Mouse (Mus musculus): ENCODE results near the gene Apoc1. TPM values are rescaled to one million over a fixed set of nuclear protein-coding genes. Genes with fewer than 3 reads are reported as not detected.

Apoc1 gene
- total RNA-seq (2023): not detected

DNA sequence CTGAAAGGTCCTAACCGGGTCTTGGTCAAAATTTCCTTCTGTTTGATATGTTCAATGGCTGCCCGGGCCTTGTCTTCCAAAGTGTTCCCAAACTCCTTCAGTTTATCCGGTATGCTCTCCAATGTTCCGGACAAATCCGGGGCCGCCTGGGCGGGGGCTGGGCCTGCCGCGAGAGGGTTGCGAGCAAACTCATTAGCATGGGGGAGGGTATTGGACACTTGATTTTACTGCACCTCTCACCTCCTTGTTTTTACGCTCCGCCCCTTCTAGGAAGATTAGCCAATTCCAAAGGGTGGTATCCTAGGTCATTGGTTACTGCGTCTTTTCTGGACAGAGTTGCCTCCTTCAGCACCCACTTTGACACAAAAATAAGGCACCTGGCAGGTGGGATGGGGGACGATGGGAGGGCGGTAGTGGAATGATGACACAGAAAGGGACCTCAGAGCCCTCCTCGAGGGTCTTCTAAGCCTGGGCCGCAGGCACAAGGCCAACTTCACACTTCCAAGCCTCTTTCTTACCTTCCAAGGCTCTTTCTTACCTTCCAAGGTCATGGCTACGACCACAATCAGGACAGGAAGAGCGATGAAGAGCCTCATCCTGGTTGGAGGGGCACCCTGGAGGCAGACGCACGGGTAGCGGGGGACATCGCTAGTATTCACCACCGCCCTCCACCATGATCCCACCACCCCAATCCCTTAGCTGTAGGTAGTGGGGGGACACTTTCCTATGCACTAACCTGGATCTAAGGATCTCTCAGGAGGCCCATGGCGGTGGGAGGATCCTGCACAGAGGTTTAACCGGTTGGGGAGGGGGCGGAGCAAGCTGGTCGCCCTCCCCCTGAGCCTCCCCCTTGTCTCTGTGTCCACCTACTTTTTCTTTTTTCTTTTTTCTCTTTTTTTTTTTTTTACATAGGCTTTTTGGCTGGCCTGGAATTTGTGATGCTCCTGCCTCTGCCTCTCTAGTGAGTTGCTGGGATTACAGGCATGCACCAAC is at the start of gene Apoc1:
TSS of gene Apoc1 (minus strand) at position 788 of the 993 bp plus-strand sequence.

DNA sequence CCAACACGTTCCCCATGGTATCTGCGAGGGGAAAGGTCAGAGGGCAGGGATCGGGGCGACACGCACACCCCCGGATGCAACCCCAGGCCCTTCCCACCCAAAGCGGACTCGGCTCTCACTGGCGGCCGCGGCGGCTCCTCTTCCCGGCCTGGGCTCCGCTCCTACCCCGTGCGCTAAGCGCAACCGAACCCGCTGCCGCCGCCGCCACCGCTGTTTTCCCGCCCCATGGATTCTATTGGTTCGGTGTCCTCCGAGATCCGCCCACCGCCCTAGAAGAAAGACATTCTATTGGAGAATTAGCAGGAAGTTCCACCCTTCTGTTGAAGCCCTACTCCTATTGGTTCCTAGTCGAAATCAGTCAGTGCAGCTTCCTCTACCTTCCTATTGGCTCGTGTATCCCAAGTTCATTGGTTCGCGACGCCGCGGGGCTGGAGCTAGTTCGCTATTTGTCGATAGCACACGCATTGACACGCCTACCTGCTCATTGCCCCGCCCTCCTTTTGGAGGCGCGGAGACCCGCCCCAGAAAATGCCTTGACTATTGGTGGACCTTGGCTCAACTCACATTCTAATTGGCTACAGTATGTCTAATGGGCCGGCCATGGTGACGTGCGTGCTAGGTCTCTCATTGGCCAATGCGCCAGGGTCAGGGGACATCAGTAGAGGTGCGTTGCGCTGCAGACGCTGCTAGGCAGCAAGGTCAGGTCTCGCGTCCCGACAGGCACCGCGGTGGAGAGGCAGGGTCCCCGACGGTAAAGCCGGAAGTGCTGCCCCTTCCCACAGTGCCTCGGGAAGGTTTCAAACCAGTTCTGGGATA is 23.0 kb upstream of the Apoc1 start, which contains the start of gene Tomm40:
TSS of gene Tomm40 (minus strand) at position 200 of the 816 bp plus-strand sequence.

DNA sequence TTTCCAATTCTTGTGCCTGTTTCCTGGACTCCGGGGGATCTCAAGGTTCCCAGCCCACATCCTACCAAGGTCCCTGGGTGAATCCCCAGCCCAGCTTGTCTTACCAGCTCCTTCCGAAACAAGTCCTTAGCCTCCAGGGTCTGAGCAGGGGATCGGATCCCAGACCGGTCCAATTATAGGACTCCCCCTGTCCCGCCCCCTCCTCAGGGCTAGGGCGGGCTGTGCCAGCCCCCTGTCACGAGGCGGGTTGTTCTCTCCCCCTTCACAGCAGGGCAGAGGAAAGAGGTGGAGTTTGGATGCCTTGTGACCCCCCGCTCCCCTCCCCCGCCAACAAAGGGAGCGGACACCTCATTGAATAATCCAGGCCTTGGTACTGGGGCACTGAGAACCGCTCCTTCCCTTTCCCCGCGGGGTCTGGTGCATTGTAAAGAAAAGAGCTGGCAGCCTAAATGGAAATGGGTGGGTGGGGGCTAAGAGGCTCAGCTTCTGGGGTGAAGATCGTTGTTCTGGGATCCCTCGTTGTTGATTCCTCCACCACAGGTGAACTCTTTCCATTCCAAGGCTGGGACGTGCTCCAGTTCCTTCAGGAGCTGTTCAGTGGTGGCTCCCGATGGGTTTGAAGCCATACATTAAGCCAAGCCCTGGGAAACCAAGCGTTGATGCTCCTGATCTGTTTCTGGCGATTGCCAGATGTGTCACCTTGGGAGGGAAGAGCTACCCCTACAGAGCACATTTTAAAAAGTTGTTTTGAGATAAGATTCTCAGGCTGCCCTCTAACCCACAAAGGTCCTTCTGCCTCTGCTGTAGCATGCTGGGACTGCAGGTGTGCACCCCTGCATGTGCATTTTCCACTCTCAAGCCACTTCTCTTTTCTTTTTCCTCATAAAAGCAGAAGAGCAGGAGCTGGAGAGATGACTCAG is 6.7 kb upstream of the Apoc1 start, which contains the start of gene Apoe:
TSS of gene Apoe (minus strand) at position 282 of the 920 bp plus-strand sequence.

DNA sequence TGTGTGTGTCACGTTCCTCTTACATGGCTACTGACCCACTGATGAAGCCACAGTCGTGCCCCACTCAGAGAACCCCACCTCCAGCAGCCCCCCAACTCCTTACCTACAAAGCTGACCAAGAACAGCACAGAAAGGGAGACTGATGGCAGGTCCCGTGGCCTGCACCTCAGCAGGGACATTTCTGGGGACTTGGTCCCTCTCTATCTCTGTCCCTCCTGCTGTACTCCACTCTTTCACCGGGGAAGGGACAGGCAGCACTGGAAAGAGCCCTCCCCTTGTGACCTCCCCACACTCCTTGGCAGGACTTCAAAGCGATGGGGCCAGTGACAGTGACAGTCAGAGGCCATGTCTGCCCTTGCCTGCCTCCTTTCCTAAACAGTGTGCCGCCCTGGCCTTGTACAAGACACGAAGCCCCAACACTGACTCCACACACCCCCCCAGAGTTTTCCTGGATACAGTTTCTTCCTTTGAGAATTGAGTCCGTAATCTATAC is 11.2 kb downstream of the Apoc1 start, which contains the start of the genes Gm44805 and Apoc4:
TSS of gene Gm44805 (minus strand) at position 222 of the 493 bp plus-strand sequence.
TSS of gene Apoc4 (minus strand) at position 278 of the 493 bp plus-strand sequence.

DNA sequence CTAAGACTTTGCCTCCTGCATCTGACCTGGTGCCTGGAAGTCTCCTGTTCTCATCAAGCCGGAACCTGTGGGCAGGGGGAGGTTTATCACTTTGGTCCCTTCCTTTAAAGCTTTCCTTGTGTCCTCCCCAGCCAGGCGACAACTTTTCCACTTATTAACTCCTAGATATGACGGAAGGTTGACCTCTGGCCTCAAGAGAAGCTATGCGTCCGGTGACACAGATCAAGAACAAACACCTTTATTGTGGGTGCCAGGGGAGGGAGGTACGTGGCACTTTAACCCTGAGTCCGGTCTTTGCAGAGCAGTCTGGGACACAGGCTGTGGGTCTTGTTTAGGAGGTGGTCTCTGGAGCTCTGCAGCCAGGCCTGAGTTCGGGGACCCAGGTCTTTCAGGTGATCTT is 14.6 kb downstream of the Apoc1 start, which contains the start of gene Apoc2:
TSS of gene Apoc2 (minus strand) at position 70 of the 400 bp plus-strand sequence.

DNA sequence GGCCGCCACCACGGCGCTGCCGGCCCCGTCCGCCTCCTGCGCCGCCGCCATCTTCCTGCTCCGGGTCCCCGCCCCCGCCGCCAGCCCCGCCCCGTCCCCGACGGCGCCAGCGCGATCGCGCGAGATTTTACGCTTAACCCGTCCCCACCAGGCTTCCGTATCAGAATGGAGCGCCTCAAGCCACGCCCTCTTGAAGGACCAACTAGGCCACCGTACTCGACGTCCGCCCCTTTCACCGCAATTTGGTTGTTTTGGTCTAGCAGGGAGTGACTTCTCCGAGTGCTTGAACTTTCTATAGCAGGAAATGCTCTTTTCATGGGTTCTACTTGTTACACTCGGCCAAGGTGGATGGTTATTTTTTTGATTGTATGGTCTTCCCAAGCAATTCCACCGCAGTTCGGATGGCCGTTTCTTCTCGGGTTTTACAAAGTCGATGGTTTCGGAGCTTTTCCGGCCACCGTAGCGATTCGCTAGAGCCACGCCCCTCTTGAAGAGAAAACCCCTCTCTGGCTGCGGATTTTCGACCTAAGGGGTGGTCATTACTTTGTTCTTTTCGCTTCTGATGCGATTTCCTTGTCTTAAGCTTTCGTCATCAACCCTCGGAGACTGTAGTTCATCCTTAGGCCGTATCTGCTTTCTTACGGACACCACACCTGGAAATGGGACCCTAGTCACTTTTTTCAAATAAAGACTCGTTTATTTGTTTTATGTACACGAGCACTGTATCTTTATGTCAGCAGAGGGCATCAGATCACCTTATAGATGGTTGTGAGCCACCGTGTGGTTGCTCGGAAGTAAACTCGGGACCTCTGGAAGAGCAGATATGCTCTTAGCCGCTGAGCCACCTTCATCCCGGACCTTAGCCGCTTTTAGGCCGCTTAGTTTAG is 27.3 kb downstream of the Apoc1 start, which contains the start of gene Clptm1:
TSS of gene Clptm1 (minus strand) at position 79 of the 887 bp plus-strand sequence.

Other genes with a start within 250 kb of the Apoc1 start
- 10 to 100 TPM; 29.5 to 30.7 TPM for gene Mark4, start 233.8 kb downstream of the Apoc1 start, total RNA-seq (2023)
- gene Exoc3l2, start 229.3 kb downstream of the Apoc1 start, total RNA-seq (2023): not detected
- gene Bloc1s3, start 184.3 kb downstream of the Apoc1 start, total RNA-seq (2023): 1 to 10 TPM; 5.8 to 6.5 TPM
- gene Trappc6a, start 184.3 kb downstream of the Apoc1 start, total RNA-seq (2023): 10 to 100 TPM; 30.2 to 34.6 TPM
- under 1 TPM; 0.55 to 0.62 TPM for gene Nkpd1, start 174.8 kb downstream of the Apoc1 start, total RNA-seq (2023)
- 10 to 100 TPM; 58.2 to 64.2 TPM for gene Ppp1r37, start 129.6 kb downstream of the Apoc1 start, total RNA-seq (2023)
- gene Zfp296, start 115.4 kb downstream of the Apoc1 start, total RNA-seq (2023): 10 to 100 TPM; 14.4 to 17.4 TPM
- gene Gemin7, start 115.1 kb downstream of the Apoc1 start, total RNA-seq (2023): 10 to 100 TPM; 88.5 to 93.3 TPM
- gene Clasrp, start 88.2 kb downstream of the Apoc1 start, total RNA-seq (2023): 100 to 1,000 TPM; 111 to 118 TPM
- gene Relb, start 63.2 kb downstream of the Apoc1 start, total RNA-seq (2023): 100 to 1,000 TPM in 1 of 2 experiments, 10 to 100 TPM in 1; 94.7 to 102 TPM
- gene Clptm1, start 27.6 kb downstream of the Apoc1 start, total RNA-seq (2023): 10 to 100 TPM; 80.3 to 90.7 TPM
- gene Apoc2, start 14.7 kb downstream of the Apoc1 start, total RNA-seq (2023): not detected
- not detected for gene Gm44805, start 11.2 kb downstream of the Apoc1 start, total RNA-seq (2023)
- gene Apoc4, start 11.2 kb downstream of the Apoc1 start, total RNA-seq (2023): not detected
- gene Apoe, start 6.5 kb upstream of the Apoc1 start, total RNA-seq (2023): 10 to 100 TPM; 81.0 to 81.5 TPM
- gene Tomm40, start 22.8 kb upstream of the Apoc1 start, total RNA-seq (2023): 10 to 100 TPM; 55.4 to 63.8 TPM
- gene Nectin2, start 57.8 kb upstream of the Apoc1 start, total RNA-seq (2023): not detected
- not detected for gene Bcam, start 78.4 kb upstream of the Apoc1 start, total RNA-seq (2023)
- gene Cblc, start 104.1 kb upstream of the Apoc1 start, total RNA-seq (2023): 1 to 10 TPM in 1 of 2 experiments, not detected in 1; 1.8 TPM
- 10 to 100 TPM; 64.0 to 80.4 TPM for gene Bcl3, start 130.1 kb upstream of the Apoc1 start, total RNA-seq (2023)
- gene Gm19345, start 159.3 kb upstream of the Apoc1 start, total RNA-seq (2023): not detected
- gene Ceacam16, start 168.6 kb upstream of the Apoc1 start, total RNA-seq (2023): 10 to 100 TPM; 14.4 to 16.7 TPM
- not detected for gene Ceacam19, start 195.3 kb upstream of the Apoc1 start, total RNA-seq (2023)
- gene Pvr, start 228.5 kb upstream of the Apoc1 start, total RNA-seq (2023): 10 to 100 TPM; 20.9 to 22.8 TPM

Measured in B cell, adult 67 days (primary cell).